8 mouse cellular contexts compared by ENCODE assay signal in the genomic region with DNA sequence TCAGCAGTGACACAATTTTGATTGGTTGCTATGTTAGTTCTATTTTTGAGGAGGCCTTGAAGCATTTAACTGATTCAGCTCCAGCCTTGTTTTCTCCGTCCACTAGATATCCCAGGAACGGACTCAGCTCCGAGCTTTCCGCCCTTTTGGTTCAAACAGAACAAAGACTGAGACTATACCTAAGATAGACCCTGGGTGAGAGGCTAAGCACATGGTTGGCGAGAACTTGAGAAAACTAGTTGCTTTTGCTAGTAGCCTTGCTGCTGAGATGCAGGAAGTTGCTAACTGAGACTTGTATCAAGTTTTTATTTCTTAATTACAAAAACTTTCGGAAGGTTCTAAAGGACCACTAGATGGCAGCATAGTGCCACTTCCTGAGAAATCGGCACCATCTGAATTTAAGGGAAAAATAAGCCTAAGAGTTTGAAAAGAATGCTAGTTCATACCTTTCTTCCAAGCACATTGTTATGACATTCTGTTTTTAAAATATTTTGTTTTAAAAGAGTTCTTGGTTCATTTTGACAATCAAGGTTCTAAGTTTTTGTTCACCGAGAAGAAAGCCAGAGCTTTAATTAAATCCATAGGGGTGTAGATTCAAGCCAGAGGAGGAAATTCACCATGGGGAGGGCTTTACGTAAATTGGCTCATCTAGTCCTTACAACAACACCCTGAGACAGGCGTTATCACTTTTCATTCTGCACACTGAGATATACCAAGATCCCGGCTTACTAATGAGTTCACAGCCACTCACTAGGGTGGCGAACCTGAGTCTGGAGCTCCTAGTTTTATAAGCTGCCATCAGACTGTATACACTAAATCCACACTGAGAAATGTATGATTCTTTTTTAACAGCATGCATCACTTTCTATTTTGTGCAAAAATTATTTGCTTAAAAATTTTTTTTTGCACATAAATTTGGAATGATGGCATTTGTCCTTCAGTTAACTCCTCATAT. TPM values are rescaled to one million over a fixed set of nuclear protein-coding genes. Genes with fewer than 3 reads are reported as not detected.
DNase-seq lines count a peak whose midpoint lies in the region; ATAC-seq and TF ChIP-seq lines count a peak whose summit lies in the region.

No protein-coding gene starts in this region.

- 45% methylated on average over 12 of the region's 12 CpGs for WGBS in liver, adult 2 months
- 43% methylated on average over 12 of the region's 12 CpGs for WGBS in embryonic facial prominence, embryonic 14.5 days
- 39% methylated on average over 12 of the region's 12 CpGs for WGBS in limb, embryonic 13.5 days

- TF ChIP-seq POLR2A in liver, adult 2 months (IDR thresholded peaks at IDR 0.05; ENCODE audit: extremely low read depth, insufficient read depth, low read length) = no peak

- peak; percentile 67 for DNase-seq in CD4-positive, CD25-positive, alpha-beta regulatory T cell, adult 2 months (ENCODE audit: low read depth, low spot score)
- DNase-seq in liver, adult 2 months (ENCODE audit: extremely low read depth, low read depth, low spot score) = peak; percentile 47
- DNase-seq in liver = no peak
- DNase-seq in embryonic facial prominence, embryonic 14.5 days (ENCODE audit: low spot score) = peak; percentile 76
- DNase-seq in frontal cortex, postnatal 36 days (ENCODE audit: low spot score in 2 of 2) = no peak

- H3K9ac ChIP-seq in liver, adult 2 months (ENCODE audit: low read depth, low read length) = no peak overlapping the region
- peak overlapping the region; percentile 27; the same call in 1 of the 2 replicates for H3K9ac ChIP-seq in embryonic facial prominence, embryonic 14.5 days (ENCODE audit: low read depth, low read length)
- H3K9ac ChIP-seq in limb, embryonic 13.5 days = no peak overlapping the region

- peaks cover 2% of the 10 kb centered on the region for H3K4me1 ChIP-seq in liver, adult 2 months (ENCODE audit: control insufficient read depth, insufficient read depth, low read length)
- H3K4me1 ChIP-seq in embryonic facial prominence, embryonic 14.5 days (ENCODE audit: control insufficient read depth, insufficient read depth, low read length) = no peaks in the 10 kb centered on the region
- H3K4me1 ChIP-seq in limb, embryonic 13.5 days = no peaks in the 10 kb centered on the region

- H3K27me3 ChIP-seq in liver, adult 2 months (ENCODE audit: control insufficient read depth, insufficient read depth, low read length) = no peaks in the 10 kb centered on the region
- no peaks in the 10 kb centered on the region for H3K27me3 ChIP-seq in embryonic facial prominence, embryonic 14.5 days (replicated peaks; ENCODE audit: control insufficient read depth, insufficient read depth, low read length)
- no peaks in the 10 kb centered on the region for H3K27me3 ChIP-seq in limb, embryonic 13.5 days

- TF ChIP-seq CTCF in liver, adult 2 months (IDR thresholded peaks at IDR 0.05; ENCODE audit: low read depth, low read length) = no peak

- no peak overlapping the region for H3K4me3 ChIP-seq in liver, adult 2 months (ENCODE audit: insufficient read depth, low read depth, low read length)
- no peak overlapping the region for H3K4me3 ChIP-seq in embryonic facial prominence, embryonic 14.5 days (ENCODE audit: low read depth, low read length)
- 0 out of 2 replicates have a peak overlapping the region, but pooled peaks have one; percentile 3 for H3K4me3 ChIP-seq in limb, embryonic 13.5 days

- no peak for ATAC-seq in CD4-positive, CD25-positive, alpha-beta regulatory T cell, adult 4 months
- ATAC-seq in embryonic facial prominence, embryonic 14.5 days (ENCODE audit: low read depth) = no peak
- no peak; the same call in 1 of the 2 replicates for ATAC-seq in limb, embryonic 13.5 days (ENCODE audit: low FRiP score, low read depth)
- no peak for ATAC-seq in inflammation-experienced regulatory T-cells, adult 6 months

- H3K79me2 ChIP-seq in liver, adult 2 months (ENCODE audit: control insufficient read depth, insufficient read depth, low read length) = no peaks in the 10 kb centered on the region

- no peaks in the 10 kb centered on the region for H3K36me3 ChIP-seq in liver, adult 2 months (ENCODE audit: control insufficient read depth, insufficient read depth, low read length)
- H3K36me3 ChIP-seq in embryonic facial prominence, embryonic 14.5 days (ENCODE audit: control insufficient read depth, insufficient read depth, low read length) = no peaks in the 10 kb centered on the region
- no peaks in the 10 kb centered on the region for H3K36me3 ChIP-seq in limb, embryonic 13.5 days

- H3K9me3 ChIP-seq in embryonic facial prominence, embryonic 14.5 days (ENCODE audit: control insufficient read depth, low read length) = no peaks in the 10 kb centered on the region
- no peaks in the 10 kb centered on the region for H3K9me3 ChIP-seq in limb, embryonic 13.5 days

- peak overlapping the region; percentile 19 for H3K4me2 ChIP-seq in embryonic facial prominence, embryonic 14.5 days (ENCODE audit: low read depth, low read length)
- H3K4me2 ChIP-seq in limb, embryonic 13.5 days (replicated peaks) = peak overlapping the region; percentile 44

- H3K27ac ChIP-seq in liver, adult 2 months (replicated peaks; ENCODE audit: insufficient read depth, low read depth, low read length) = no peak overlapping the region
- no peak overlapping the region for H3K27ac ChIP-seq in embryonic facial prominence, embryonic 14.5 days (replicated peaks; ENCODE audit: low read depth, low read length)
- no peak overlapping the region for H3K27ac ChIP-seq in limb, embryonic 13.5 days

RNA-seq across cellular contexts. Expression of gene Ccng1, which starts 20.5 kb away (rescaled TPM):
- polyA plus RNA-seq in CD4-positive, CD25-positive, alpha-beta regulatory T cell, adult 4 months (2017; shearing (Covaris generic)) = 10 to 100 TPM; 60.0 to 72.4 TPM
- 24.8 and 31.0 TPM in 2 replicates for total RNA-seq in liver, adult 2 months (2014; rRNA removed)
- 5.4 and 6.2 TPM in 2 replicates for polyA plus RNA-seq in liver, adult 2 months (2012; rRNA removed)
- 69.3 and 85.7 TPM in 2 replicates for polyA plus RNA-seq in embryonic facial prominence, embryonic 14.5 days (2014; fragmentation: Nextera tagmentation; extraction: Ambion mirVana)
- polyA plus RNA-seq in limb, embryonic 13.5 days (2015; fragmentation: Nextera tagmentation; extraction: Ambion mirVana) = 31.7 and 35.5 TPM in 2 replicates
- 100 to 1,000 TPM in 1 of 3 experiments, 10 to 100 TPM in 2; 54.7 to 149 (median 61.1) TPM for polyA plus RNA-seq in inflammation-experienced regulatory T-cells, adult 6 months (2017; shearing (Covaris generic))

RNA-seq across cellular contexts. Expression of gene Nudcd2, which starts 42.1 kb away (rescaled TPM):
- polyA plus RNA-seq in CD4-positive, CD25-positive, alpha-beta regulatory T cell, adult 4 months (2017; shearing (Covaris generic)) = 10 to 100 TPM; 44.7 to 46.5 TPM
- total RNA-seq in liver, adult 2 months (2014; rRNA removed) = 31.6 and 34.9 TPM in 2 replicates
- 11.6 and 17.7 TPM in 2 replicates for polyA plus RNA-seq in liver, adult 2 months (2012; rRNA removed)
- 122 and 138 TPM in 2 replicates for polyA plus RNA-seq in embryonic facial prominence, embryonic 14.5 days (2014; fragmentation: Nextera tagmentation; extraction: Ambion mirVana)
- 168 and 186 TPM in 2 replicates for polyA plus RNA-seq in limb, embryonic 13.5 days (2015; fragmentation: Nextera tagmentation; extraction: Ambion mirVana)
- 10 to 100 TPM; 39.3 to 75.1 (median 40.0) TPM for polyA plus RNA-seq in inflammation-experienced regulatory T-cells, adult 6 months (2017; shearing (Covaris generic))

RNA-seq across cellular contexts. Expression of gene Hmmr, which starts 42.4 kb away (rescaled TPM):
- 1 to 10 TPM; 3.6 to 7.1 TPM for polyA plus RNA-seq in CD4-positive, CD25-positive, alpha-beta regulatory T cell, adult 4 months (2017; shearing (Covaris generic))
- total RNA-seq in liver, adult 2 months (2014; rRNA removed) = 0.18 and 0.87 TPM in 2 replicates
- 0.02 and 0.10 TPM in 2 replicates for polyA plus RNA-seq in liver, adult 2 months (2012; rRNA removed)
- 35.2 and 38.3 TPM in 2 replicates for polyA plus RNA-seq in embryonic facial prominence, embryonic 14.5 days (2014; fragmentation: Nextera tagmentation; extraction: Ambion mirVana)
- polyA plus RNA-seq in limb, embryonic 13.5 days (2015; fragmentation: Nextera tagmentation; extraction: Ambion mirVana) = 43.7 and 45.7 TPM in 2 replicates
- 10 to 100 TPM in 1 of 3 experiments, 1 to 10 TPM in 2; 2.8 to 46.9 (median 4.5) TPM for polyA plus RNA-seq in inflammation-experienced regulatory T-cells, adult 6 months (2017; shearing (Covaris generic))

Comparison
In these comparisons a context has a peak if more than half of its experiments do, and no peak if none do; other contexts are left out.
1. DNase-seq: peak in CD4-positive, CD25-positive, alpha-beta regulatory T cell, adult 2 months (single experiment), liver, adult 2 months (single experiment) and embryonic facial prominence, embryonic 14.5 days (single experiment); none in liver (single experiment) and frontal cortex, postnatal 36 days (0 of 2).